Mouse (Mus musculus) liver, embryonic 13.5 days (tissue): Measurements from ENCODE around the gene Dnaja3. TPM values are rescaled to one million over a fixed set of nuclear protein-coding genes. Genes with fewer than 3 reads are reported as not detected.
"Not testable (repeated sequence)": the region's sequence is repeated elsewhere in the genome, so short reads cannot be mapped to it uniquely, and the experiment has no call there.

Experiments used
- ATAC-seq: fragments of 200-750 bp; cut with Nextera tagmentation; 2 replicates; pipeline ENCODE4 v1.8.0; 2017; ENCODE audit warnings: low read depth, mild to moderate bottlenecking, moderate number of reproducible peaks, moderate library complexity
- DNase-seq: peaks from one replicate; pipeline ENCODE4 v3.0.0; 2022
- H3K27ac ChIP-seq: fragments of 300-500 bp; sonication (generic); 2 replicates; pipeline ENCODE4 v1.5.1; 2015; ENCODE audit warnings: moderate library complexity, mild to moderate bottlenecking, inconsistent platforms
- H3K27me3 ChIP-seq: fragments of 300-500 bp; sonication (generic); 2 replicates; pipeline ENCODE4 v1.6.1; 2015; ENCODE audit warnings: mild to moderate bottlenecking, inconsistent platforms
- H3K36me3 ChIP-seq: fragments of 300-500 bp; sonication (generic); 2 replicates; pipeline ENCODE4 v1.6.1; 2015; ENCODE audit warnings: mild to moderate bottlenecking, inconsistent platforms
- H3K4me1 ChIP-seq: fragments of 300-500 bp; sonication (generic); replicated peaks from 2 replicates; pipeline ENCODE4 v1.6.1; 2015; ENCODE audit warnings: inconsistent platforms
- H3K4me2 ChIP-seq: fragments of 300-500 bp; sonication (generic); 2 replicates; pipeline ENCODE4 v1.6.1; 2015; ENCODE audit warnings: inconsistent platforms, mild to moderate bottlenecking, moderate library complexity
- H3K4me3 ChIP-seq: fragments of 300-500 bp; sonication (generic); replicated peaks from 2 replicates; pipeline ENCODE4 v1.5.1; 2015; ENCODE audit warnings: mild to moderate bottlenecking, inconsistent platforms
- H3K9ac ChIP-seq: fragments of 300-500 bp; sonication (generic); 2 replicates; pipeline ENCODE4 v1.6.1; 2015; ENCODE audit warnings: mild to moderate bottlenecking, inconsistent platforms
- H3K9me3 ChIP-seq: fragments of 300-500 bp; sonication (generic); replicated peaks from 2 replicates; pipeline ENCODE4 v1.6.1; 2016; ENCODE audit warnings: inconsistent platforms
- WGBS: fragments of 180-500 bp; shearing (Covaris S2); methylation state at CpG from one replicate; pipeline ENCODE4 v1.1.7; 2015; ENCODE audit not compliant: insufficient replicate concordance; 5-methylcytosine and 5-hydroxymethylcytosine counted together
- polyA plus RNA-seq: library from polyadenylated mRNA; unstranded; fragments of >200 nt; fragmentation: Nextera tagmentation; extraction: Ambion mirVana; gene quantifications from 2 replicates; pipeline ENCODE4 v1.2.1, GENCODE M21; 2015

Gene Dnaja3
- polyA plus RNA-seq, 1 experiment from 2014 or later = 51.8 TPM

GRCm38 (mm10) chr16:4726528-4727128, 86.8 kb downstream of the Dnaja3 start:
- H3K27ac ChIP-seq = peak overlapping the region; percentile 77
- H3K4me3 ChIP-seq = peak overlapping the region; percentile 81
- peaks cover 58% of the 10 kb centered on the region for H3K4me1 ChIP-seq
- H3K27me3 ChIP-seq = no peaks in the 10 kb centered on the region
- no peaks in the 10 kb centered on the region for H3K36me3 ChIP-seq
- under 1% methylated on average over 40 of the region's 40 CpGs for WGBS
- ATAC-seq = peak; percentile 77
- peak; percentile 58 for DNase-seq
- H3K9ac ChIP-seq = peak overlapping the region; percentile 88
- H3K9me3 ChIP-seq = no peaks in the 10 kb centered on the region
- peak overlapping the region; percentile 91 for H3K4me2 ChIP-seq

GRCm38 (mm10) chr16:4727526-4727925, 87.7 kb downstream of the Dnaja3 start:
- ATAC-seq = no peak
- H3K27ac ChIP-seq = no peak overlapping the region; the same call in 1 of the 2 replicates
- H3K9me3 ChIP-seq = no peaks in the 10 kb centered on the region
- H3K36me3 ChIP-seq = no peaks in the 10 kb centered on the region
- peak overlapping the region; percentile 91 for H3K4me2 ChIP-seq
- H3K4me1 ChIP-seq = peaks cover 49% of the 10 kb centered on the region
- no peak for DNase-seq
- peak overlapping the region; percentile 36 for H3K9ac ChIP-seq
- 86% methylated on average over 1 of the region's 1 CpGs for WGBS
- H3K4me3 ChIP-seq = peak overlapping the region; percentile 81; the same call in 1 of the 2 replicates
- no peaks in the 10 kb centered on the region for H3K27me3 ChIP-seq

- Histone ChIP-seq H3K36me3 (no peaks in the 10 kb centered on the region), H3K9ac (no peak overlapping the region), H3K4me2 (peak overlapping the region; percentile 91), H3K4me3 (no peak overlapping the region), H3K27ac (no peak overlapping the region), H3K9me3 (no peaks in the 10 kb centered on the region), H3K27me3 (no peaks in the 10 kb centered on the region), H3K4me1 (peaks cover 45% of the 10 kb centered on the region)
- ATAC-seq (no peak), DNase-seq (no peak)
- WGBS = 13% methylated on average over 1 of the region's 1 CpGs
These were observed 88.2 kb downstream of the Dnaja3 start for GRCm38 (mm10) chr16:4727963-4728362.

DNA sequence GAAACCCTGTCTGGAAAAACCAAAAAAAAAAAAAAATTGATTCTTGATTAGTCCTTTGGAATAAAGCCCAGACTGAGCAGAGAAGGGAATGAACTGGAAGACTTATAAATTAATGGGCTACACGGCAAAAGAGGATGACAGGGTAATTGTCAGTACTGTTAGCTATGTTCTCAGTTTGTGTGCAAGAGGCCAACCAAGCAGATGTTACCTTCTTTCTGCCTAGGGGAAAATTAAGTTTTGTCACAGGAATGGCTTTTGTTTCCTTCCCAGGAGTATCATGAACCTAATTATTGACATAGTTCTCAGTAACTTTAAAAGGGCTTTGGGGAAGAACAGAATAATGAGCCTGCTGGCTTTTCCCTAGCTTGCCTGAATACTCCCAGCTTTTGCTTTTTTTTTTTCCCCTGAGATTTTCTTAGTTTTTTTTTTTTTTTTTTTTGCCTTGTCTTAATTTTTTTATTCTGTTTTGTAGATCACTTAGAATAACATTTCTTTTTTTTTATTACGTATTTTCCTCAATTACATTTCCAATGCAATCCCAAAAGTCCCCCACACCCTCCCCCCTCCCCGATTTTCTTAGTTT, 91.1 kb downstream of the Dnaja3 start:
- no peak overlapping the region for H3K4me3 ChIP-seq
- H3K27me3 ChIP-seq = no peaks in the 10 kb centered on the region
- H3K4me2 ChIP-seq = no peak overlapping the region
- H3K9ac ChIP-seq = no peak overlapping the region
- no peaks in the 10 kb centered on the region for H3K9me3 ChIP-seq
- no peak overlapping the region for H3K27ac ChIP-seq
- ATAC-seq = no peak
- DNase-seq = no peak
- peaks cover 36% of the 10 kb centered on the region for H3K4me1 ChIP-seq
- 75% methylated on average over 3 of the region's 3 CpGs for WGBS
- H3K36me3 ChIP-seq = no peaks in the 10 kb centered on the region

GRCm38 (mm10) chr16:4736262-4736661, 96.5 kb downstream of the Dnaja3 start:
- Histone ChIP-seq H3K27me3 (no peaks in the 10 kb centered on the region), H3K4me3 (no peak overlapping the region), H3K4me1 (no peaks in the 10 kb centered on the region), H3K27ac (no peak overlapping the region), H3K4me2 (no peak overlapping the region), H3K36me3 (no peaks in the 10 kb centered on the region), H3K9ac (no peak overlapping the region), H3K9me3 (no peaks in the 10 kb centered on the region)
- no peak for DNase-seq
- no peak for ATAC-seq
- 61% methylated on average over 2 of the region's 2 CpGs for WGBS

DNA sequence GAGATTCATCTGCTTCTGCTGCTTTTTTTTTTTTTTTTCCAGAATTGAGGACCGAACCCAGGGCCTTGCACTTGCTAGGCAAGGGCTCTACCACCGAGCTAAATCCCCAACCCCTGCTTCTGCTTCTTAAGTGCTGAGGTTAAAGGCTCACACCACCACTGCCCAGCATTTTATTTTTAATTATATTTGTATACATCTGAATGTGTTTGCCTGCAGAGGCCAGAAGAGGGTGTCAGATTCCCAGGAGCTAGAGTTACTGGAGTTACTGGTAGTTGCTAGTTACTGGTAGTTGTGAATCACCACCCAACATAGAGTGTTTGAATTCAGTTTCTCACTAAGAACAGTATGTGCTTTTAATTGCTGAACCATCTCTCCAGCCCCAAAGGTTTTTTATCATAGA, 100.2 kb downstream of the Dnaja3 start:
- WGBS = 54% methylated on average over 2 of the region's 2 CpGs
- no peak overlapping the region for H3K9ac ChIP-seq

DNA sequence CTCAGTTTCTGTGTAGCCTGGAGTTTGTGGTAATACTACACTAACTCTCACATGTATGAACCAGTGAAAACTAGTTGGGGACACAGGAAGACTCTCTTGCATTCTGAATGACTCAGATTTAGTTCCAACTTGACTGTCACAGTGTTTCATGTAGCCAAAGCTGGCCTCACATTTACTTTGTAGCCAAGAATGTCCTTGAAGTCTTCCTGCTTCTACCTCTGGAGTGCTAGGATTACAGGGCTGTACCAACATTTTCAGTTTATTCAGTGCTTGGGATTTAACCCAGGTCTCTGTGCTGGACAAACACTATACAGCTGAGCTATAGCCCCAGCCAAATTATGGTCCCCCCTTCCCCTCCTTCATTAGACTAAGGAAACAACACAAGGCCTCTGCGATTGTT, 102.4 kb downstream of the Dnaja3 start:
- Histone ChIP-seq H3K4me2 (no peak overlapping the region), H3K4me3 (no peak overlapping the region), H3K9ac (no peak overlapping the region), H3K9me3 (no peaks in the 10 kb centered on the region), H3K36me3 (no peaks in the 10 kb centered on the region), H3K27ac (no peak overlapping the region), H3K4me1 (no peaks in the 10 kb centered on the region), H3K27me3 (no peaks in the 10 kb centered on the region)
- no peak for DNase-seq
- 96% methylated on average over 1 of the region's 1 CpGs for WGBS
- ATAC-seq = no peak

More for the DNA sequence above, 100.2 kb downstream of the Dnaja3 start:
- Histone ChIP-seq H3K4me3 (no peak overlapping the region), H3K27me3 (no peaks in the 10 kb centered on the region), H3K36me3 (no peaks in the 10 kb centered on the region), H3K4me2 (no peak overlapping the region), H3K27ac (no peak overlapping the region), H3K9me3 (no peaks in the 10 kb centered on the region), H3K4me1 (no peaks in the 10 kb centered on the region)
- DNase-seq = no peak
- ATAC-seq = no peak

GRCm38 (mm10) chr16:4752155-4752554, 112.4 kb downstream of the Dnaja3 start:
- Histone ChIP-seq H3K4me1 (peaks cover 10% of the 10 kb centered on the region), H3K9me3 (no peaks in the 10 kb centered on the region), H3K27me3 (no peaks in the 10 kb centered on the region), H3K4me3 (no peak overlapping the region), H3K4me2 (no peak overlapping the region), H3K27ac (no peak overlapping the region), H3K9ac (no peak overlapping the region), H3K36me3 (no peaks in the 10 kb centered on the region; the same call in 1 of the 2 replicates)
- ATAC-seq (no peak), DNase-seq (no peak)
- WGBS = 71% methylated on average over 3 of the region's 3 CpGs

- H3K27ac ChIP-seq = no peak overlapping the region
- no peaks in the 10 kb centered on the region for H3K27me3 ChIP-seq
- H3K4me3 ChIP-seq = no peak overlapping the region
- no peaks in the 10 kb centered on the region for H3K9me3 ChIP-seq
- H3K36me3 ChIP-seq = no peaks in the 10 kb centered on the region; the same call in 1 of the 2 replicates
- DNase-seq (no peak), ATAC-seq (no peak)
- peaks cover 14% of the 10 kb centered on the region for H3K4me1 ChIP-seq
- H3K4me2 ChIP-seq = no peak overlapping the region
- 65% methylated on average over 3 of the region's 3 CpGs for WGBS
- H3K9ac ChIP-seq = no peak overlapping the region
These were observed 114.3 kb downstream of the Dnaja3 start for GRCm38 (mm10) chr16:4754045-4754444.

- not testable (repeated sequence) for H3K9me3 ChIP-seq, H3K36me3 ChIP-seq, H3K27ac ChIP-seq, H3K27me3 ChIP-seq
- DNase-seq = peak; percentile 30
- peaks cover 14% of the 10 kb centered on the region for H3K4me1 ChIP-seq
- H3K4me2 ChIP-seq = peak overlapping the region; percentile 52
- H3K4me3 ChIP-seq = peak overlapping the region; percentile 56
- ATAC-seq = peak; percentile 81
- H3K9ac ChIP-seq = peak overlapping the region; percentile 53
- 3% methylated on average over 39 of the region's 42 CpGs for WGBS
These were observed 117.0 kb downstream of the Dnaja3 start for GRCm38 (mm10) chr16:4756660-4757335.
